Mouse (Mus musculus) heart, adult 2 months (tissue): ENCODE measurements around the gene Klhl32.

Source experiments
- CTCF ChIP-seq: fragments of 200-600 bp; IDR thresholded peaks from 2 replicates; pipeline ENCODE4 v1.8.1; 2022; ENCODE audit warnings: antibody characterized with exemption, mild to moderate bottlenecking, moderate library complexity
- EP300 ChIP-seq: fragments of 200-500 bp; IDR thresholded peaks from 2 replicates; pipeline ENCODE4 v1.6.1; 2011; ENCODE audit warnings: low read depth, low read length, control low read depth; ENCODE audit not compliant: insufficient read depth
- POLR2A ChIP-seq: fragments of 200-500 bp; IDR thresholded peaks from 2 replicates; pipeline ENCODE4 v1.6.1; 2011; ENCODE audit warnings: mild to moderate bottlenecking, low read depth, low read length, control low read depth; ENCODE audit not compliant: insufficient read depth

DNA sequence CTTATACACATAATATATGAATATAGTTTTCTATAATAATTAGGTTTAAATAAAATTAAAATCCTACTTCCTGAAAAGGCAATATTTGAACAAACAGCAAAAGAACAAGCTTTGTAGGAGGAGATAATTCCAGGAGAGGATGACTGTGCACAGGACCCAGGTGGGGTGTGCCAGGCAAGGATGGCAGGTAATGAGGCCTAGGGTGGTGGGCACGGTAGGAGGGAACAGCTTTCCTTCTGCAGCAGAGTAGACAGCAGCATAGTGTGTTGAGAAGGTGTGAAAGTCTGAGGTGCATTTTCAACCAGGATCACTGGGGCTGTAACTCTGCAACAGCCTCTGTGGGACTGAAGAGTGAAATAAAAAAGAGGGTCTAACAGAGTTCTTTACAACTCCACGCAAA lies 85.0 kb downstream of the Klhl32 start:
- TF ChIP-seq CTCF (no peak), EP300 (no peak), POLR2A (no peak)
